Mouse (Mus musculus): ENCODE measurements around the gene Ppp4r1.

DNA sequence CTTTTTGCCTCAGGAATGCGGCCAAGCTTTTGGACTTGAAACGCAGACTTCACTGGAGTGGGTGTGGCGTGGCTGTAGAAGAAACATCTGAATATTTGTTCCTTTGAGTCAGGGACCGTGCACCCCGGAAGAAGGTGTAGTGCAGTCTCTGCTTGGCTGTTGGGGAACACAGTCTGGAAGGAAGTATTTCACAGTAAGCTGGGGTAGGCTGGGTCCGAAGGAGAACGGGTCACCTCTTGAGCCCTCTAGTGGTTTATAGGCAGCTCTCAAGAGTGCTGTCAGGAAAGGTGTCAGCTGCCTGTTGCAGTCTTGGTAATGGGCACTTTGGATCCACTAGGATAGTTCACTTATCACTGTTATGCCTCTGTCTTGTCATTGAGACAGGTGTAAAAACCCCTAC, 3.9 kb downstream of the Ppp4r1 start:
- TF ChIP-seq GATA1 (IDR thresholded peaks at IDR 0.05; ENCODE audit: borderline replicate concordance, low read length) (no peak), FLI1 (IDR thresholded peaks at IDR 0.05; ENCODE audit: low read length) (no peak)

All from megakaryocyte, embryonic 14.5 days (primary cell).